Mouse (Mus musculus): Measurements from ENCODE around the gene Inka2. TPM values are rescaled to one million over a fixed set of nuclear protein-coding genes. Genes with fewer than 3 reads are reported as not detected.

Inka2 gene
- total RNA-seq, 2 experiments from 2014 or later = 3.3 to 4.0 TPM

- intact Hi-C loops (cut with DNase I) = no loop called here
- no peak for DNase-seq
Observed at GRCm38 (mm10) chr3:105763132-105763851, 58.9 kb downstream of the Inka2 start.

GRCm38 (mm10) chr3:105768529-105768928, 64.1 kb downstream of the Inka2 start:
- intact Hi-C loops (cut with DNase I) = no loop called here
- DNase-seq = no peak

GRCm38 (mm10) chr3:105769380-105769779, 65.0 kb downstream of the Inka2 start:
- no peak for DNase-seq
- intact Hi-C loops (cut with DNase I) = no loop called here

Other genes starting within 250 kb of the Inka2 start
- gene Ddx20, start 17.0 kb upstream of the Inka2 start, total RNA-seq (2021) = 1 to 10 TPM; 8.7 to 9.6 TPM
- 10 to 100 TPM; 81.0 to 87.5 TPM for gene Rap1a, start 96.7 kb downstream of the Inka2 start, total RNA-seq (2021)
- not detected for gene Adora3, start 166.3 kb downstream of the Inka2 start, total RNA-seq (2021)
- gene Tmigd3, start 166.3 kb downstream of the Inka2 start, total RNA-seq (2021) = not detected
- under 1 TPM in 1 of 2 experiments, not detected in 1; 0.26 TPM for gene I830077J02Rik, start 228.1 kb downstream of the Inka2 start, total RNA-seq (2021)

Data from gastrocnemius, postnatal 36 days (tissue).